Mouse (Mus musculus) lung, embryonic 14.5 days (tissue): ENCODE measurements around the gene Blm. TPM values are rescaled to one million over a fixed set of nuclear protein-coding genes. Genes with fewer than 3 reads are reported as not detected.

Experiments used
- ATAC-seq: fragments of 200-750 bp; cut with Nextera tagmentation; 2 replicates; pipeline ENCODE4 v1.8.0; 2017; ENCODE audit warnings: mild to moderate bottlenecking, moderate TSS enrichment, moderate library complexity; ENCODE audit not compliant: insufficient read depth
- DNase-seq: peaks from one replicate; pipeline ENCODE4 v3.0.0-alpha.2; 2015
- H3K27ac ChIP-seq: fragments of 300-500 bp; sonication (generic); 2 replicates; pipeline ENCODE4 v1.5.1; 2014; ENCODE audit warnings: low read depth, mild to moderate bottlenecking, moderate library complexity
- H3K27me3 ChIP-seq: fragments of 300-500 bp; sonication (generic); 2 replicates; pipeline ENCODE4 v1.6.1; 2014; ENCODE audit warnings: low read length, control low read depth; ENCODE audit not compliant: insufficient read depth
- H3K36me3 ChIP-seq: fragments of 300-500 bp; sonication (generic); 2 replicates; pipeline ENCODE4 v1.6.1; 2014; ENCODE audit warnings: control low read depth; ENCODE audit not compliant: insufficient read depth
- H3K4me1 ChIP-seq: fragments of 300-500 bp; sonication (generic); 2 replicates; pipeline ENCODE4 v1.6.1; 2014; ENCODE audit warnings: antibody characterized with exemption, control low read depth; ENCODE audit not compliant: insufficient read depth
- H3K4me2 ChIP-seq: fragments of 300-500 bp; sonication (generic); 2 replicates; pipeline ENCODE4 v1.6.1; 2014; ENCODE audit warnings: mild to moderate bottlenecking
- H3K4me3 ChIP-seq: fragments of 300-500 bp; sonication (generic); 2 replicates; pipeline ENCODE4 v1.5.1; 2014; ENCODE audit warnings: low read depth, low read length
- H3K9ac ChIP-seq: fragments of 300-500 bp; sonication (generic); 2 replicates; pipeline ENCODE4 v1.6.1; 2014
- H3K9me3 ChIP-seq: fragments of 300-500 bp; sonication (generic); 2 replicates; pipeline ENCODE4 v1.6.1; 2016; ENCODE audit warnings: low read depth, low read length, control low read depth
- CTCF ChIP-seq: IDR thresholded peaks from 2 replicates; pipeline ENCODE4 v1.5.1; 2016; ENCODE audit warnings: antibody characterized with exemption, low read depth
- WGBS: fragments of 180-500 bp; shearing (Covaris S2); extraction: QIAGEN DNeasy Blood & Tissue Kit; methylation state at CpG from one replicate; pipeline ENCODE4 v1.1.7; 2014; 5-methylcytosine and 5-hydroxymethylcytosine counted together
- polyA plus RNA-seq: library from polyadenylated mRNA; unstranded; fragments of >200 nt; fragmentation: Nextera tagmentation; extraction: Ambion mirVana; gene quantifications from 2 replicates; pipeline ENCODE4 v1.2.1, GENCODE M21; 2014

The Blm gene
- polyA plus RNA-seq, 1 experiment from 2014 or later, result 40.8 TPM

GRCm38 (mm10) chr7:80406186-80406585 lies 128.7 kb downstream of the Blm start:
- Histone ChIP-seq H3K36me3 (no peaks in the 10 kb centered on the region), H3K9me3 (no peaks in the 10 kb centered on the region), H3K27me3 (no peaks in the 10 kb centered on the region), H3K4me1 (peaks cover 10% of the 10 kb centered on the region), H3K4me2 (no peak overlapping the region), H3K4me3 (no peak overlapping the region), H3K27ac (no peak overlapping the region), H3K9ac (no peak overlapping the region)
- WGBS, result 59% methylated on average over 3 of the region's 3 CpGs
- no peak for TF ChIP-seq CTCF
- ATAC-seq, result no peak
- DNase-seq, result no peak

GRCm38 (mm10) chr7:80405188-80405695 lies 129.7 kb downstream of the Blm start, which contains the start of gene Furin:
TSS of gene Furin (minus strand) at chr7:80405436.
- no peaks in the 10 kb centered on the region for H3K9me3 ChIP-seq
- H3K36me3 ChIP-seq, result no peaks in the 10 kb centered on the region
- no peak within 1 kb of the TSS for H3K4me2 ChIP-seq
- H3K27ac ChIP-seq, result no peak within 1 kb of the TSS
- H3K27me3 ChIP-seq, result no peaks in the 10 kb centered on the region
- DNase-seq (no peak), ATAC-seq (no peak)
- H3K4me1 ChIP-seq, result peaks cover 20% of the 10 kb centered on the region
- no peak within 1 kb of the TSS for H3K4me3 ChIP-seq
- no peak within 1 kb of the TSS for H3K9ac ChIP-seq
- WGBS, result 59% methylated on average over 9 of the region's 9 CpGs
- TF ChIP-seq CTCF, result no peak

Other genes starting within 250 kb of the Blm start
- 205 and 206 TPM in 2 replicates for gene Prc1, start 240.7 kb downstream of the Blm start, polyA plus RNA-seq
- gene Rccd1, start 210.7 kb downstream of the Blm start, polyA plus RNA-seq, result 11.0 and 12.0 TPM in 2 replicates
- gene Unc45a, start 194.1 kb downstream of the Blm start, polyA plus RNA-seq, result 34.3 and 35.3 TPM in 2 replicates
- 17.2 and 17.9 TPM in 2 replicates for gene Hddc3, start 192.0 kb downstream of the Blm start, polyA plus RNA-seq
- gene Man2a2, start 163.7 kb downstream of the Blm start, polyA plus RNA-seq, result 20.1 and 23.9 TPM in 2 replicates
- gene Fes, start 147.2 kb downstream of the Blm start, polyA plus RNA-seq, result 10.1 and 12.0 TPM in 2 replicates
- 18.0 and 19.4 TPM in 2 replicates for gene Furin, start 129.7 kb downstream of the Blm start, polyA plus RNA-seq
- 27.5 and 28.0 TPM in 2 replicates for gene Crtc3, start 153.8 kb upstream of the Blm start, polyA plus RNA-seq